Mouse (Mus musculus) liver, adult 2 months (tissue): ENCODE measurements around the gene Exoc3l.

Experiments
- CTCF ChIP-seq: fragments of 200-500 bp; IDR thresholded peaks from 2 replicates; pipeline ENCODE4 v1.5.1; 2011; ENCODE audit warnings: low read depth, low read length, control low read depth
- POLR2A ChIP-seq: fragments of 200-500 bp; IDR thresholded peaks from 2 replicates; pipeline ENCODE4 v1.6.1; 2011; ENCODE audit warnings: low read length, control low read depth; ENCODE audit not compliant: insufficient read depth; ENCODE audit errors: extremely low read depth

DNA sequence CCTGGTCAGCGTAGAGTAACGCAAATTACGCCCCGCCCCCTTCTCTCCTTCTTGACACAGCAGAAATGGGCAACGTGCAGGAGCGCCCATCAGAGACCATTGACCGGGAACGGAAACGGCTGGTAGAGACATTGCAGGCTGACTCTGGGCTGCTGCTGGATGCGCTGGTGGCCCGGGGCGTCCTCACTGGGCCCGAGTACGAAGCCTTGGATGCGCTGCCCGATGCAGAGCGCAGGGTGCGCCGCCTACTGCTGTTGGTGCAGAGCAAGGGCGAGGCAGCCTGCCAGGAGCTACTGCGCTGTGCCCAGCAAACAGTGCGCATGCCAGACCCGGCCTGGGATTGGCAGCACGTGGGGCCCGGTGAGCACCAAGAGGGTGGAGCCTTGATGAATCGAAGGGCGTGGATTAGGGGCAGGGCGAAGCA, 17.0 kb downstream of the Exoc3l start:
- TF ChIP-seq POLR2A: no peak
- TF ChIP-seq CTCF: peak; percentile 61
